In genomic region chr2:26964724-26965370, GRCm38 (mm10) we compare ENCODE assay signal across 8 mouse cellular contexts. TPM values are rescaled to one million over a fixed set of nuclear protein-coding genes. Genes with fewer than 3 reads are reported as not detected.
DNase-seq lines count a peak whose midpoint lies in the region; ATAC-seq and TF ChIP-seq lines count a peak whose summit lies in the region.

No protein-coding gene starts in this region.

- DNase-seq in limb, embryonic 11.5 days (ENCODE audit: low spot score) = no peak
- no peak for DNase-seq in gastrocnemius, postnatal 4 days (ENCODE audit: low spot score in 2 of 2)
- no peak for DNase-seq in testis, postnatal 10 days (ENCODE audit: low spot score)
- DNase-seq in frontal cortex, postnatal 10 days (ENCODE audit: low spot score in 2 of 2) = no peak

- WGBS in limb, embryonic 11.5 days = 14% methylated on average over 14 of the region's 14 CpGs
- 16% methylated on average over 13 of the region's 14 CpGs for WGBS in olfactory bulb, adult 2 months

- peak overlapping the region; percentile 98 for H3K27ac ChIP-seq in limb, embryonic 11.5 days (replicated peaks; ENCODE audit: low read depth, low read length)
- peak overlapping the region; percentile 87 for H3K27ac ChIP-seq in olfactory bulb, adult 2 months (ENCODE audit: insufficient read depth, low read depth, low read length)

- no peak for TF ChIP-seq POLR2A in olfactory bulb, adult 2 months (IDR thresholded peaks at IDR 0.05; ENCODE audit: insufficient read depth, low read depth, low read length)

- H3K9me3 ChIP-seq in megakaryocyte, embryonic 14.5 days = peaks cover 8% of the 10 kb centered on the region; the same call in 1 of the 2 replicates
- no peaks in the 10 kb centered on the region for H3K9me3 ChIP-seq in limb, embryonic 11.5 days (ENCODE audit: control insufficient read depth, low read length)

- TF ChIP-seq CTCF in olfactory bulb, adult 2 months (IDR thresholded peaks at IDR 0.05; ENCODE audit: insufficient read depth, low read depth, low read length) = no peak

- H3K27me3 ChIP-seq in megakaryocyte, embryonic 14.5 days (replicated peaks) = no peaks in the 10 kb centered on the region
- no peaks in the 10 kb centered on the region for H3K27me3 ChIP-seq in limb, embryonic 11.5 days (ENCODE audit: control insufficient read depth, insufficient read depth, low read length)

- H3K4me2 ChIP-seq in limb, embryonic 11.5 days (ENCODE audit: low read depth, severe bottlenecking) = peak overlapping the region; percentile 77

- H3K36me3 ChIP-seq in megakaryocyte, embryonic 14.5 days (replicated peaks; ENCODE audit: low read length) = peaks cover 26% of the 10 kb centered on the region
- peaks cover 6% of the 10 kb centered on the region; the same call in 1 of the 2 replicates for H3K36me3 ChIP-seq in limb, embryonic 11.5 days (ENCODE audit: control insufficient read depth, insufficient read depth, low read length)

- ATAC-seq in megakaryocyte, adult 5-6 weeks (ENCODE audit: poor library complexity, severe bottlenecking) = no peak
- peak; percentile 16; the same call in 1 of the 2 replicates for ATAC-seq in erythroblast, adult 5-6 weeks (replicated peaks; ENCODE audit: low FRiP score, poor library complexity, severe bottlenecking)
- peak; percentile 13; the same call in 1 of the 2 replicates for ATAC-seq in limb, embryonic 11.5 days (ENCODE audit: insufficient number of reproducible peaks, low FRiP score, low TSS enrichment, low read depth)

- H3K4me1 ChIP-seq in megakaryocyte, embryonic 14.5 days = peaks cover 41% of the 10 kb centered on the region
- H3K4me1 ChIP-seq in limb, embryonic 11.5 days (ENCODE audit: control insufficient read depth, insufficient read depth, low read length) = peaks cover 5% of the 10 kb centered on the region; the same call in 1 of the 2 replicates
- H3K4me1 ChIP-seq in olfactory bulb, adult 2 months (ENCODE audit: control insufficient read depth, insufficient read depth, low read length) = peaks cover 10% of the 10 kb centered on the region; the same call in 1 of the 2 replicates

- peak overlapping the region; percentile 81 for H3K9ac ChIP-seq in limb, embryonic 11.5 days (ENCODE audit: low read length)

- H3K4me3 ChIP-seq in megakaryocyte, embryonic 14.5 days (replicated peaks) = peak overlapping the region; percentile 96
- H3K4me3 ChIP-seq in limb, embryonic 11.5 days (ENCODE audit: low read depth, low read length) = peak overlapping the region; percentile 84
- H3K4me3 ChIP-seq in olfactory bulb, adult 2 months (ENCODE audit: insufficient read depth, low read depth, low read length) = peak overlapping the region; percentile 83

RNA-seq across cellular contexts. Expression of gene Rexo4, which starts 0.7 kb away (rescaled TPM):
- 35.7 TPM in 1 of 2 replicates, not detected in the other for polyA plus RNA-seq in megakaryocyte, embryonic 14.5 days (2012; ENCODE audit: insufficient read depth, low replicate concordance)
- 19.4 and 21.1 TPM in 2 replicates for total RNA-seq in megakaryocyte, adult 5-6 weeks (2015)
- total RNA-seq in megakaryocyte, adult 5-6 weeks (2017) = 69.1 and 72.6 TPM in 2 replicates
- 2.9 and 4.8 TPM in 2 replicates for total RNA-seq in erythroblast, adult 5-6 weeks (2015; ENCODE audit: low replicate concordance)
- 17.0 and 24.2 TPM in 2 replicates for total RNA-seq in erythroblast, adult 5-6 weeks (2017; ENCODE audit: low replicate concordance)
- polyA plus RNA-seq in limb, embryonic 11.5 days (2014; fragmentation: Nextera tagmentation; extraction: Ambion mirVana) = 63.0 and 66.3 TPM in 2 replicates
- not detected in 2 replicates for polyA plus RNA-seq in olfactory bulb, adult 2 months (2012; ENCODE audit: insufficient read depth, insufficient read length, low replicate concordance, missing spikeins)
- total RNA-seq in gastrocnemius, postnatal 4 days (2021) = 10 to 100 TPM; 23.8 to 29.4 TPM

RNA-seq across cellular contexts. Expression of gene Adamts13, which starts 8.4 kb away (rescaled TPM):
- polyA plus RNA-seq in megakaryocyte, embryonic 14.5 days (2012; ENCODE audit: insufficient read depth, low replicate concordance) = not detected in 2 replicates
- 0.04 TPM in 1 of 2 replicates, not detected in the other for total RNA-seq in megakaryocyte, adult 5-6 weeks (2015)
- total RNA-seq in megakaryocyte, adult 5-6 weeks (2017) = 0.24 and 0.95 TPM in 2 replicates
- total RNA-seq in erythroblast, adult 5-6 weeks (2015; ENCODE audit: low replicate concordance) = 0.19 and 0.42 TPM in 2 replicates
- total RNA-seq in erythroblast, adult 5-6 weeks (2017; ENCODE audit: low replicate concordance) = 0.28 and 0.77 TPM in 2 replicates
- 0.05 and 0.06 TPM in 2 replicates for polyA plus RNA-seq in limb, embryonic 11.5 days (2014; fragmentation: Nextera tagmentation; extraction: Ambion mirVana)
- not detected in 2 replicates for polyA plus RNA-seq in olfactory bulb, adult 2 months (2012; ENCODE audit: insufficient read depth, insufficient read length, low replicate concordance, missing spikeins)
- total RNA-seq in gastrocnemius, postnatal 4 days (2021) = under 1 TPM; 0.05 to 0.21 TPM

RNA-seq across cellular contexts. Expression of gene Stkld1, which starts 31.0 kb away (rescaled TPM):
- polyA plus RNA-seq in megakaryocyte, embryonic 14.5 days (2012; ENCODE audit: insufficient read depth, low replicate concordance) = 0.03 TPM in 1 of 2 replicates, not detected in the other
- 0.16 and 0.60 TPM in 2 replicates for total RNA-seq in megakaryocyte, adult 5-6 weeks (2015)
- total RNA-seq in megakaryocyte, adult 5-6 weeks (2017) = not detected in 2 replicates
- not detected in 2 replicates for total RNA-seq in erythroblast, adult 5-6 weeks (2015; ENCODE audit: low replicate concordance)
- not detected in 2 replicates for total RNA-seq in erythroblast, adult 5-6 weeks (2017; ENCODE audit: low replicate concordance)
- polyA plus RNA-seq in limb, embryonic 11.5 days (2014; fragmentation: Nextera tagmentation; extraction: Ambion mirVana) = 0.08 TPM in 1 of 2 replicates, not detected in the other
- polyA plus RNA-seq in olfactory bulb, adult 2 months (2012; ENCODE audit: insufficient read depth, insufficient read length, low replicate concordance, missing spikeins) = not detected in 2 replicates
- not detected for total RNA-seq in gastrocnemius, postnatal 4 days (2021)

RNA-seq across cellular contexts. Expression of gene Surf4, which starts 31.1 kb away (rescaled TPM):
- polyA plus RNA-seq in megakaryocyte, embryonic 14.5 days (2012; ENCODE audit: insufficient read depth, low replicate concordance) = 144 and 194 TPM in 2 replicates
- total RNA-seq in megakaryocyte, adult 5-6 weeks (2015) = 95.0 and 100 TPM in 2 replicates
- 86.1 and 98.4 TPM in 2 replicates for total RNA-seq in megakaryocyte, adult 5-6 weeks (2017)
- 24.4 and 25.7 TPM in 2 replicates for total RNA-seq in erythroblast, adult 5-6 weeks (2015; ENCODE audit: low replicate concordance)
- total RNA-seq in erythroblast, adult 5-6 weeks (2017; ENCODE audit: low replicate concordance) = 18.8 and 21.4 TPM in 2 replicates
- polyA plus RNA-seq in limb, embryonic 11.5 days (2014; fragmentation: Nextera tagmentation; extraction: Ambion mirVana) = 194 and 195 TPM in 2 replicates
- not detected in 2 replicates for polyA plus RNA-seq in olfactory bulb, adult 2 months (2012; ENCODE audit: insufficient read depth, insufficient read length, low replicate concordance, missing spikeins)
- total RNA-seq in gastrocnemius, postnatal 4 days (2021) = 100 to 1,000 TPM; 116 to 119 TPM

RNA-seq across cellular contexts. Expression of gene Cacfd1, which starts 44.9 kb away (rescaled TPM):
- 7.0 and 8.3 TPM in 2 replicates for polyA plus RNA-seq in megakaryocyte, embryonic 14.5 days (2012; ENCODE audit: insufficient read depth, low replicate concordance)
- 11.9 and 14.9 TPM in 2 replicates for total RNA-seq in megakaryocyte, adult 5-6 weeks (2015)
- 4.7 and 7.5 TPM in 2 replicates for total RNA-seq in megakaryocyte, adult 5-6 weeks (2017)
- total RNA-seq in erythroblast, adult 5-6 weeks (2015; ENCODE audit: low replicate concordance) = 1.2 and 4.4 TPM in 2 replicates
- total RNA-seq in erythroblast, adult 5-6 weeks (2017; ENCODE audit: low replicate concordance) = 2.8 and 14.5 TPM in 2 replicates
- 86.7 and 92.9 TPM in 2 replicates for polyA plus RNA-seq in limb, embryonic 11.5 days (2014; fragmentation: Nextera tagmentation; extraction: Ambion mirVana)
- polyA plus RNA-seq in olfactory bulb, adult 2 months (2012; ENCODE audit: insufficient read depth, insufficient read length, low replicate concordance, missing spikeins) = not detected in 2 replicates
- total RNA-seq in gastrocnemius, postnatal 4 days (2021) = 10 to 100 TPM; 34.8 to 38.5 TPM
